Mouse (Mus musculus): Measurements from ENCODE around the gene Sept9. TPM values are rescaled to one million over a fixed set of nuclear protein-coding genes. Genes with fewer than 3 reads are reported as not detected.

The Sept9 gene
- total RNA-seq, 4 experiments from 2014 or later, result 68.1 to 76.4 (median 71.0) TPM

GRCm38 (mm10) chr11:117264162-117265021 is 64.9 kb downstream of the Sept9 start:
- peak in 1 of 2 experiments; percentile 48 for DNase-seq (ENCODE audit: low spot score in 2 of 2)

GRCm38 (mm10) chr11:117265270-117265980 is 66.0 kb downstream of the Sept9 start:
- no peak for DNase-seq (ENCODE audit: low spot score in 2 of 2)

- peak in 1 of 2 experiments; percentile 67 for DNase-seq (ENCODE audit: low spot score in 2 of 2)
Observed at GRCm38 (mm10) chr11:117265981-117266905, 66.8 kb downstream of the Sept9 start.

- DNase-seq (ENCODE audit: low spot score in 2 of 2), result no peak
Observed at GRCm38 (mm10) chr11:117266906-117267721, 67.7 kb downstream of the Sept9 start.

- DNase-seq (ENCODE audit: low spot score in 2 of 2), result no peak
Observed at GRCm38 (mm10) chr11:117267828-117268227, 68.4 kb downstream of the Sept9 start.

GRCm38 (mm10) chr11:117268304-117268956 is 69.0 kb downstream of the Sept9 start:
- DNase-seq (ENCODE audit: low spot score in 2 of 2), result no peak

- no peak for DNase-seq (ENCODE audit: low spot score in 2 of 2)
Observed at GRCm38 (mm10) chr11:117269053-117269702, 69.7 kb downstream of the Sept9 start.

- no peak for DNase-seq (ENCODE audit: low spot score in 2 of 2)
Observed at GRCm38 (mm10) chr11:117269946-117270345, 70.5 kb downstream of the Sept9 start.

GRCm38 (mm10) chr11:117274973-117275372 is 75.5 kb downstream of the Sept9 start:
- DNase-seq (ENCODE audit: low spot score in 2 of 2), result no peak

- no peak for DNase-seq (ENCODE audit: low spot score in 2 of 2)
Observed at GRCm38 (mm10) chr11:117275999-117276398, 76.5 kb downstream of the Sept9 start.

GRCm38 (mm10) chr11:117276946-117277345 is 77.5 kb downstream of the Sept9 start:
- no peak for DNase-seq (ENCODE audit: low spot score in 2 of 2)

GRCm38 (mm10) chr11:117278113-117278512 is 78.7 kb downstream of the Sept9 start:
- DNase-seq (ENCODE audit: low spot score in 2 of 2), result no peak

- no peak for DNase-seq (ENCODE audit: low spot score in 2 of 2)
Observed at GRCm38 (mm10) chr11:117278514-117278913, 79.1 kb downstream of the Sept9 start.

GRCm38 (mm10) chr11:117279993-117280392 is 80.5 kb downstream of the Sept9 start:
- DNase-seq (ENCODE audit: low spot score in 2 of 2), result no peak

- no peak for DNase-seq (ENCODE audit: low spot score in 2 of 2)
Observed at GRCm38 (mm10) chr11:117283048-117283888, 83.8 kb downstream of the Sept9 start.

GRCm38 (mm10) chr11:117283889-117284450 is 84.5 kb downstream of the Sept9 start:
- no peak for DNase-seq (ENCODE audit: low spot score in 2 of 2)

GRCm38 (mm10) chr11:117284721-117285605 is 85.5 kb downstream of the Sept9 start:
- DNase-seq (ENCODE audit: low spot score in 2 of 2), result no peak

Measured in left cerebral cortex, adult 8-10 months (tissue).